Mouse (Mus musculus) kidney, postnatal 0 days (tissue): ENCODE measurements at regions not wholly inside any gene's neighbourhood (a gene's known extent, or its start where the extent isn't known, plus 50 kb on each side); places are given as distances from the start of the nearest gene placed in this dataset.
A peak's percentile ranks its signal among the peaks of the same experiment; 100 is the strongest.

Experiments used
- ATAC-seq: fragments of 200-750 bp; cut with Nextera tagmentation; replicated peaks from 2 replicates; pipeline ENCODE4 v1.8.0; 2017; ENCODE audit warnings: low read depth, moderate number of reproducible peaks, moderate TSS enrichment, moderate library complexity; ENCODE audit not compliant: low FRiP score
- DNase-seq: peaks from one replicate; pipeline ENCODE4 v3.0.0-alpha.2; 2016; ENCODE audit warnings: low spot score
- H3K27ac ChIP-seq: fragments of 300-500 bp; sonication (generic); 2 replicates; pipeline ENCODE4 v1.5.1; 2014; ENCODE audit warnings: mild to moderate bottlenecking
- H3K27me3 ChIP-seq: fragments of 300-500 bp; sonication (generic); 2 replicates; pipeline ENCODE4 v1.6.1; 2014; ENCODE audit warnings: low read length, mixed read lengths; ENCODE audit not compliant: insufficient read depth
- H3K36me3 ChIP-seq: fragments of 300-500 bp; sonication (generic); 2 replicates; pipeline ENCODE4 v1.6.1; 2014; ENCODE audit warnings: low read length, mixed read lengths; ENCODE audit not compliant: insufficient read depth
- H3K4me1 ChIP-seq: fragments of 300-500 bp; sonication (generic); replicated peaks from 2 replicates; pipeline ENCODE4 v1.6.1; 2014; ENCODE audit warnings: antibody characterized with exemption, low read length, mixed read lengths; ENCODE audit not compliant: insufficient read depth
- H3K4me2 ChIP-seq: fragments of 300-500 bp; sonication (generic); 2 replicates; pipeline ENCODE4 v1.6.1; 2014; ENCODE audit warnings: mild to moderate bottlenecking, low read length, moderate library complexity, mixed read lengths
- H3K4me3 ChIP-seq: fragments of 300-500 bp; sonication (generic); replicated peaks from 2 replicates; pipeline ENCODE4 v1.5.1; 2014; ENCODE audit warnings: low read depth, low read length
- H3K9ac ChIP-seq: fragments of 300-500 bp; sonication (generic); 2 replicates; pipeline ENCODE4 v1.6.1; 2014; ENCODE audit warnings: low read depth, low read length
- H3K9me3 ChIP-seq: fragments of 300-500 bp; sonication (generic); replicated peaks from 2 replicates; pipeline ENCODE4 v1.6.1; 2016; ENCODE audit warnings: low read length, inconsistent platforms, mixed read lengths
- CTCF ChIP-seq: IDR thresholded peaks from 2 replicates; pipeline ENCODE4 v1.5.1; 2016; ENCODE audit warnings: antibody characterized with exemption, low read depth, mild to moderate bottlenecking, moderate library complexity
- WGBS: fragments of 180-500 bp; shearing (Covaris S2); extraction: QIAGEN DNeasy Blood & Tissue Kit; methylation state at CpG from one replicate; pipeline ENCODE4 v1.1.7; 2014; 5-methylcytosine and 5-hydroxymethylcytosine counted together

GRCm38 (mm10) chr10:117934797-117935196 lies 89.0 kb upstream of the Rap1b start:
- Histone ChIP-seq H3K27me3 (no peaks in the 10 kb centered on the region), H3K27ac (no peak overlapping the region), H3K4me3 (no peak overlapping the region), H3K9me3 (no peaks in the 10 kb centered on the region), H3K36me3 (no peaks in the 10 kb centered on the region), H3K4me2 (no peak overlapping the region), H3K4me1 (no peaks in the 10 kb centered on the region), H3K9ac (no peak overlapping the region)
- WGBS, result 84% methylated on average over 9 of the region's 9 CpGs
- no peak for ATAC-seq
- no peak for DNase-seq
- no peak for TF ChIP-seq CTCF

DNA sequence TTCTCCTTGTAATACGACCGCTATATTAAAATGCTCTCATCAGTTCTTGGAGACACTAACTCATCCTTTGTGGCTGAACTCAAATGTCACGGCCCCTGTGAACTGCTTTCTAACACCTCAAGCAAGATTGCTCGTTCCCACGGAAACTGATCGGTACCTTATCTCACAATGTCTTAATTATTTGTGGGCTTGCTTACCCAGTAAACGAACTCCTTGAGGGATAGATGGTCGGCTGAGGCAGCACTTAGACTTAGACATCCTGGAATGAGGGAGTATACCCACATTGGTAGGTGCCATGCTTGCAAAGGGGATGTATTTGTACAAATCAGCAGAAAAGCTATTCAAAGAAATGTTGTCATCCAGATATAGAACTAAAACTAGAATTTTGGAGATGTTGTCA lies 92.9 kb upstream of the Rap1b start:
- Histone ChIP-seq H3K9me3 (no peaks in the 10 kb centered on the region), H3K27me3 (no peaks in the 10 kb centered on the region)

GRCm38 (mm10) chr10:117940441-117941265 lies 94.8 kb upstream of the Rap1b start:
- 30% methylated on average over 10 of the region's 10 CpGs for WGBS
- H3K27ac ChIP-seq, result peak overlapping the region; percentile 50
- DNase-seq, result peak; percentile 82

More for the DNA sequence above, 92.9 kb upstream of the Rap1b start:
- no peak for DNase-seq
- H3K4me1 ChIP-seq, result peaks cover 4% of the 10 kb centered on the region; the same call in 1 of the 2 replicates
- no peak for TF ChIP-seq CTCF
- no peak overlapping the region for H3K9ac ChIP-seq
- 53% methylated on average over 8 of the region's 8 CpGs for WGBS
- ATAC-seq, result no peak
- H3K27ac ChIP-seq, result no peak overlapping the region
- no peaks in the 10 kb centered on the region for H3K36me3 ChIP-seq
- no peak overlapping the region for H3K4me2 ChIP-seq
- no peak overlapping the region for H3K4me3 ChIP-seq

GRCm38 (mm10) chr10:117941266-117941651 lies 95.4 kb upstream of the Rap1b start:
- 37% methylated on average over 3 of the region's 3 CpGs for WGBS
- H3K4me2 ChIP-seq, result peak overlapping the region; percentile 24
- no peaks in the 10 kb centered on the region for H3K36me3 ChIP-seq
- no peaks in the 10 kb centered on the region for H3K27me3 ChIP-seq
- H3K4me3 ChIP-seq, result no peak overlapping the region
- no peak overlapping the region for H3K9ac ChIP-seq
- TF ChIP-seq CTCF, result no peak
- DNase-seq (no peak), ATAC-seq (no peak)
- H3K27ac ChIP-seq, result peak overlapping the region; percentile 50
- H3K4me1 ChIP-seq, result peaks cover 4% of the 10 kb centered on the region; the same call in 1 of the 2 replicates
- H3K9me3 ChIP-seq, result no peaks in the 10 kb centered on the region

More at GRCm38 (mm10) chr10:117940441-117941265, 94.8 kb upstream of the Rap1b start:
- H3K4me1 ChIP-seq, result peaks cover 4% of the 10 kb centered on the region; the same call in 1 of the 2 replicates
- H3K27me3 ChIP-seq, result no peaks in the 10 kb centered on the region
- H3K36me3 ChIP-seq, result no peaks in the 10 kb centered on the region
- no peak for TF ChIP-seq CTCF
- H3K9ac ChIP-seq, result no peak overlapping the region
- peak overlapping the region; percentile 24 for H3K4me2 ChIP-seq
- ATAC-seq, result 0 out of 2 replicates have a peak, but pooled peaks have one; percentile 33
- no peak overlapping the region for H3K4me3 ChIP-seq
- H3K9me3 ChIP-seq, result no peaks in the 10 kb centered on the region

GRCm38 (mm10) chr10:117943702-117944307 lies 98.0 kb upstream of the Rap1b start:
- Histone ChIP-seq H3K9me3 (no peaks in the 10 kb centered on the region), H3K27ac (no peak overlapping the region), H3K9ac (no peak overlapping the region), H3K36me3 (no peaks in the 10 kb centered on the region), H3K4me3 (no peak overlapping the region), H3K27me3 (no peaks in the 10 kb centered on the region), H3K4me2 (no peak overlapping the region), H3K4me1 (peaks cover 4% of the 10 kb centered on the region; the same call in 1 of the 2 replicates)
- no peak for TF ChIP-seq CTCF
- DNase-seq, result no peak
- no peak for ATAC-seq
- 85% methylated on average over 6 of the region's 6 CpGs for WGBS

- Histone ChIP-seq H3K9ac (no peak overlapping the region), H3K4me1 (no peaks in the 10 kb centered on the region), H3K36me3 (no peaks in the 10 kb centered on the region), H3K27me3 (no peaks in the 10 kb centered on the region), H3K27ac (no peak overlapping the region), H3K9me3 (no peaks in the 10 kb centered on the region), H3K4me3 (0 out of 2 replicates have a peak overlapping the region, but pooled peaks have one; percentile 9), H3K4me2 (peak overlapping the region; percentile 37)
- DNase-seq, result peak; percentile 12
- 12% methylated on average over 13 of the region's 13 CpGs for WGBS
- TF ChIP-seq CTCF, result no peak
- no peak for ATAC-seq
These were observed 101.4 kb upstream of the Rap1b start for GRCm38 (mm10) chr10:117947191-117947590.
